Mouse (Mus musculus) forebrain, embryonic 12.5 days (tissue): ENCODE measurements around the gene Actr10. TPM values are rescaled to one million over a fixed set of nuclear protein-coding genes. Genes with fewer than 3 reads are reported as not detected.

Experiments used
- ATAC-seq: fragments of 200-750 bp; cut with Nextera tagmentation; 2 replicates; pipeline ENCODE4 v1.8.0; 2017; ENCODE audit warnings: moderate TSS enrichment; ENCODE audit not compliant: low FRiP score
- H3K27ac ChIP-seq: fragments of 300-500 bp; sonication (generic); 2 replicates; pipeline ENCODE4 v1.5.1; 2016; ENCODE audit warnings: mild to moderate bottlenecking
- H3K27me3 ChIP-seq: fragments of 300-500 bp; sonication (generic); 2 replicates; pipeline ENCODE4 v1.6.1; 2016; ENCODE audit warnings: mild to moderate bottlenecking
- H3K36me3 ChIP-seq: fragments of 300-500 bp; sonication (generic); replicated peaks from 2 replicates; pipeline ENCODE4 v1.6.1; 2016; ENCODE audit warnings: mild to moderate bottlenecking
- H3K4me1 ChIP-seq: fragments of 300-500 bp; sonication (generic); 2 replicates; pipeline ENCODE4 v1.6.1; 2016
- H3K4me2 ChIP-seq: fragments of 300-500 bp; sonication (generic); 2 replicates; pipeline ENCODE4 v1.6.1; 2016; ENCODE audit warnings: mild to moderate bottlenecking, moderate library complexity
- H3K4me3 ChIP-seq: fragments of 300-500 bp; sonication (generic); replicated peaks from 2 replicates; pipeline ENCODE4 v1.5.1; 2016; ENCODE audit warnings: mild to moderate bottlenecking
- H3K9ac ChIP-seq: fragments of 300-500 bp; sonication (generic); 2 replicates; pipeline ENCODE4 v1.6.1; 2016; ENCODE audit warnings: mild to moderate bottlenecking
- H3K9me3 ChIP-seq: fragments of 300-500 bp; sonication (generic); 2 replicates; pipeline ENCODE4 v1.6.1; 2016
- WGBS: fragments of 180-500 bp; shearing (Covaris S2); methylation state at CpG from one replicate; pipeline ENCODE4 v1.1.7; 2016; 5-methylcytosine and 5-hydroxymethylcytosine counted together
- polyA plus RNA-seq: library from polyadenylated mRNA; unstranded; fragments of >200 nt; fragmentation: Nextera tagmentation; extraction: Ambion mirVana; gene quantifications from 2 replicates; pipeline ENCODE4 v1.2.1, GENCODE M21; 2016

Actr10 gene
- polyA plus RNA-seq, 1 experiment from 2014 or later = 252 TPM

DNA sequence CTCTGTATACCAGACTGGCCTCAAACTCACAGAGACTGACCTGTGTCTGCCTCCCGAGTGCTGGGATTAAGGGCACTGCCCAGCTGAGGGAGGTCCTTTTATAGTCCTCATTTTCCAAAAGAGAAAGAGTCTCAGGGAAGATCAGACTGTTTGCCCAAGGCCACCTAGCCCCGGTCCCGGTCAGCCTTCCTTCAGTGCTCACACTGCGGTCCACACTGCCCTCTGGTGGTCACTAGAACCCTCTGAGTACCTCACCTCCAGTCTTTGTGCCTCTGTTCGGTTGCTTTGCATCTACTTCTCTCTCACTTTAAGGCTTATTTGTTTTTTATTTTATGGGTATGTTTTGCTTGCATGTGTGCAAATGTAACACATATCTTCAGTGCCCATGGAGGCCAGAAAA is 26.6 kb upstream of the Actr10 start:
- H3K27me3 ChIP-seq = no peaks in the 10 kb centered on the region
- 10% methylated on average over 5 of the region's 5 CpGs for WGBS
- no peaks in the 10 kb centered on the region for H3K9me3 ChIP-seq
- H3K4me3 ChIP-seq = no peak overlapping the region
- H3K4me2 ChIP-seq = no peak overlapping the region
- ATAC-seq = 0 out of 2 replicates have a peak, but pooled peaks have one; percentile 67
- peaks cover 6% of the 10 kb centered on the region; the same call in 1 of the 2 replicates for H3K4me1 ChIP-seq
- no peak overlapping the region for H3K9ac ChIP-seq
- no peak overlapping the region for H3K27ac ChIP-seq
- no peaks in the 10 kb centered on the region for H3K36me3 ChIP-seq

DNA sequence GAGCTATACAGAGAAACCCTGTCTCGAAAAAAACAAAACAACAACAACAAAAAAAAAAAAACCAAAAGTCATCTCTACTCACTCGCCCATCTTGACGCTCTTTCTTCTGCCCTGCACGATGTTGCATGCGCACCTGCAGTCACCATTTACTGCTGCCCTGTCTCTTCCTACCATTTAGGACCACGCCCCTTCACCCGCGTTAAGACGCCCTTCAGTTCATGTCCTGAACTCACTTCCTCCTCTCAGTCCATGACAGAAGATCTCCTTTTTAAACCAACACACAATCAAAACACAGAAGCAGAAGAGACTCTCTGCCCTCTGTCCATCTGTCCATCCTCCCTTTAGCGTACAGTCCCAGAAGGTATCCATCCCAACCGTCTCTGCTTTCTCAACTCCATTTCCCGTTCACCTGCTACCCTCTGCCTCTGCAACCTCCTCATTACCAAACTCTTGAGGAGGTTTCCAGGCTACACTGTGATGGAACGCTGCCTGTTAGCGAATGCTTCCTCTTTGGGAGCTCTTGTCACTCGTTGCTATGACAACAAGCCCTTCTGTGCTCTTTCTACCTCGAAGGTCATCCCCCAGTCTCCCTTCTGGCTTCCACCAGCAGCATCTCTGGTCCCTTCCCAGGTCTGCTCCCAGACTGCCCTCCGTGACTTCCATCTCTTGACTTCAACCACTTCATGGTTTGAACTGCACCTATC is 25.8 kb upstream of the Actr10 start:
- Histone ChIP-seq H3K27me3 (no peaks in the 10 kb centered on the region), H3K27ac (no peak overlapping the region), H3K4me3 (no peak overlapping the region), H3K36me3 (no peaks in the 10 kb centered on the region), H3K9ac (no peak overlapping the region), H3K4me1 (peaks cover 6% of the 10 kb centered on the region; the same call in 1 of the 2 replicates), H3K9me3 (no peaks in the 10 kb centered on the region), H3K4me2 (no peak overlapping the region)
- no peak for ATAC-seq
- 72% methylated on average over 17 of the region's 17 CpGs for WGBS

DNA sequence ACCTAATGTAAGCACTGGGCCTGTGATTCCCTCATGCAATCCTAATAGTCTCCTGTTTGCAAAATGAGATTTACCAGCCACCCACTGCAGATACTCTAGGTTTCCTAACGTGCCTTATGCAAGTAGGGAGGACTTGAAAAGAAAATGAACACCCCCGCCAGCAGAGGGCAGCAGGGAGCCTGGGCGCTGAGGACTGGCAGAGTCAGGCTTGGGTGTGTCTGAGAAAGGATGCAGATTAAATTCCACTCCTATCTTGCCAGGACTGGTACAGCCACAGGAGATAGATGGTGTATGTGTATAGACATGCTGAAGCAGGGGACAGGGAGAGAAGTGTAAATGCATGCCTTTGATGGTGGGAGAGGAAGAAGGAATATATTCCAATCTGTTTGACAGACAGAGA is 24.2 kb upstream of the Actr10 start:
- H3K9me3 ChIP-seq = no peaks in the 10 kb centered on the region
- no peak for ATAC-seq
- H3K36me3 ChIP-seq = no peaks in the 10 kb centered on the region
- H3K4me1 ChIP-seq = peaks cover 6% of the 10 kb centered on the region; the same call in 1 of the 2 replicates
- WGBS = 50% methylated on average over 3 of the region's 3 CpGs
- no peak overlapping the region for H3K27ac ChIP-seq
- no peak overlapping the region for H3K4me3 ChIP-seq
- no peaks in the 10 kb centered on the region for H3K27me3 ChIP-seq
- H3K4me2 ChIP-seq = no peak overlapping the region
- H3K9ac ChIP-seq = no peak overlapping the region

DNA sequence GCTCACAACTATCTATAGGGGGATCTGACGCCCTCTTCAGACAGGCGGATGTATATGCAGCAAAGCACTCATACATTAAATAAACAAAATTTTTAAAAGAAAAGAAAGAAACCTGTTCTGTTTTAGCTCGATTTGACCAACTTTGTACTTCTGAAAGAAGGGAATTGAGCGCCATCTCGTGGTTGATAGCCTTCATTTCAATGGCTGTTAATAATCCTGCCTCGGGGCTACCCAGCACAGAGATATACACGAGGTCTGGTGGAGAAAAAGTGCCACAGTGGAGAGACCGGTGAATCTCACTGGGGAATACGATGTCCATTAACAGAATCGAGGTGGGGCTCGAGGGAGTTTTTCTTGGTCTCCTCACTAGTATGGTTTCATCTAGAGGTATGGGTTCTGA is 23.3 kb upstream of the Actr10 start:
- Histone ChIP-seq H3K4me1 (peaks cover 6% of the 10 kb centered on the region; the same call in 1 of the 2 replicates), H3K36me3 (no peaks in the 10 kb centered on the region), H3K27me3 (no peaks in the 10 kb centered on the region), H3K4me2 (no peak overlapping the region), H3K27ac (no peak overlapping the region), H3K9me3 (no peaks in the 10 kb centered on the region), H3K4me3 (no peak overlapping the region), H3K9ac (no peak overlapping the region)
- WGBS = 58% methylated on average over 11 of the region's 11 CpGs
- no peak for ATAC-seq

DNA sequence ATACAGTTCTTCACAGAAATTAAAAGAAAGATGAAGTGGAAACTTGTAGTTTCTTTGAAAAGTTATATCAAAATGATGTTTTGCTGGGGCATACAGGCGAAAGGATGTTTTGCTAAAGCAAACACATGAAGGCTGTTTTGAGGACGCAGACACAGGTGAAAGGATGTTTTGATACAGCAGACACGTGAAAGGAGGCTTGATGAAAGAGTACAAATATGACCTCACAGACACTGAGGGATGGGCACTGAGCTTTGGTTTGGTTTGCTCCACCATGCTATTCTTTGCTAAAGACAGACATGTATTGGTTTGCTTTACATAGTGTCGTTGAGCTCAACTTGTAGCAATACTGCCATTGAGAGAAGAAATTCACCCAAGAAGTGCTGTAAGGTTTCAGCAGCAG is 7.9 kb upstream of the Actr10 start:
- H3K4me1 ChIP-seq = no peaks in the 10 kb centered on the region
- H3K4me2 ChIP-seq = no peak overlapping the region
- no peaks in the 10 kb centered on the region for H3K36me3 ChIP-seq
- WGBS = 92% methylated on average over 4 of the region's 4 CpGs
- ATAC-seq = no peak
- H3K27me3 ChIP-seq = no peaks in the 10 kb centered on the region
- H3K27ac ChIP-seq = no peak overlapping the region
- no peak overlapping the region for H3K4me3 ChIP-seq
- H3K9ac ChIP-seq = no peak overlapping the region
- no peaks in the 10 kb centered on the region for H3K9me3 ChIP-seq

DNA sequence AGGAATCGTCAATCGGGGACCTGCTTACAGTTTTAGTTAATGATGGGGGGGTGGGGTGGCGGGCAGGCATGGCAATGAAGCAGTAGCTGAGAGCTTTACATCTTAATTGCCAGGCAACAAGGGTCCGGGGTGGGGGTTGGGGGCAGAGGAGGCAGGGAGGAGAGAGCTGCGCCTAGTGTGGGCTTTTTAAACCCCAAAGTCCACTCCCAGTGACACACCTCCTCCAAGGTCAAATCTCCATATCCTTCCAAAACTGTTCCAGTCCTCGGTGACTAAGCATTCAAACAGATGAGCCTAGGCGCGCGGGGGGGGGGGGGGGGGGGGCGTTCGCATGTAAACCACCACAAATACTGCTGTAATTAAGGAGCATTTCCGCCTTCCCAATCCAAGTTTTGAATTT is 507 bp upstream of the Actr10 start:
- peaks cover 9% of the 10 kb centered on the region for H3K4me1 ChIP-seq
- peaks cover 5% of the 10 kb centered on the region; the same call in 1 of the 2 replicates for H3K36me3 ChIP-seq
- WGBS = 24% methylated on average over 9 of the region's 12 CpGs
- ATAC-seq = peak; percentile 25; the same call in 1 of the 2 replicates
- no peaks in the 10 kb centered on the region for H3K9me3 ChIP-seq
- H3K4me2 ChIP-seq = peak overlapping the region; percentile 56
- H3K4me3 ChIP-seq = peak overlapping the region; percentile 76
- H3K9ac ChIP-seq = peak overlapping the region; percentile 53
- no peaks in the 10 kb centered on the region for H3K27me3 ChIP-seq
- H3K27ac ChIP-seq = peak overlapping the region; percentile 92

DNA sequence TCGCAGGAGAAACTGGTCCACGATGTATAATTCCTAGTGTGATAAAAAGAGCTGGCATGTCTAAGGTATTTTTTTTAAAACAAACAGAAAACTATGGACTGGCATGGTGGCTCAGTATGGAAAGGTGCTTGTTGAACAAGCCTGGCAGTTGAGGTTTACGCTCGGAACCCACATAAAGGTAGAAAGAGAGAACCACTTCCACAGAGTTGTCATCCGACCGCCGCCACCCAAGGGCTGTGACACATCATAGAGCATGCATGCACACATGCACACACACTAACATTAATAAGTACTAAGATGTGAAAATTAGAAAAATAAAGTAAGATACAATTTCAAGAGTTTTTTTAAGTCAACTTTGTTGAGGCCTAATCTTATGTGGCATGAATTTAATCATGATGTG is 3.1 kb downstream of the Actr10 start:
- Histone ChIP-seq H3K9me3 (no peaks in the 10 kb centered on the region), H3K9ac (no peak overlapping the region), H3K4me3 (no peak overlapping the region), H3K27ac (no peak overlapping the region), H3K36me3 (peaks cover 24% of the 10 kb centered on the region), H3K4me1 (peaks cover 9% of the 10 kb centered on the region), H3K27me3 (no peaks in the 10 kb centered on the region), H3K4me2 (no peak overlapping the region)
- WGBS = 95% methylated on average over 7 of the region's 7 CpGs
- ATAC-seq = no peak

DNA sequence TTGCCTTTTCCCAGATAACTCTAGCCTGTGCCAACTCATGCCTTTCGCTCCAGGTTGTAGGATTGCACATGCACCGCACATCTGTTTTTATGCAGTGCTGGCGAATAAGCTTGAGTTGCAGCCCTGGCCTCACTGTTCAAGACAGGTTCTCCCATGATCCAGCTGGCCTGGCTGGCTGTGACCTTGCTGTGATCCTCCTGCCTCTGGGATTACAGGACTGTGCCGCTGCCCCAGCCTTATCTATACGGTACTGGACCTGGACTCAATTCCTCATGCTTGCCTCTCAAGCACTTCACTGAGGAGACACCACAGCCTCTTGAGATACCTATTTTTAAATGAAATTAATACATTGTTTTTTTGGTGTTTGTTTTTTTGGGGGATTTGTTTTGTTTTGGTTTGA is 6.5 kb downstream of the Actr10 start:
- H3K36me3 ChIP-seq = peaks cover 42% of the 10 kb centered on the region
- no peaks in the 10 kb centered on the region for H3K9me3 ChIP-seq
- H3K9ac ChIP-seq = no peak overlapping the region
- H3K4me2 ChIP-seq = no peak overlapping the region
- 92% methylated on average over 5 of the region's 5 CpGs for WGBS
- no peak for ATAC-seq
- H3K4me3 ChIP-seq = no peak overlapping the region
- no peaks in the 10 kb centered on the region for H3K27me3 ChIP-seq
- peaks cover 2% of the 10 kb centered on the region; the same call in 1 of the 2 replicates for H3K4me1 ChIP-seq
- no peak overlapping the region for H3K27ac ChIP-seq

DNA sequence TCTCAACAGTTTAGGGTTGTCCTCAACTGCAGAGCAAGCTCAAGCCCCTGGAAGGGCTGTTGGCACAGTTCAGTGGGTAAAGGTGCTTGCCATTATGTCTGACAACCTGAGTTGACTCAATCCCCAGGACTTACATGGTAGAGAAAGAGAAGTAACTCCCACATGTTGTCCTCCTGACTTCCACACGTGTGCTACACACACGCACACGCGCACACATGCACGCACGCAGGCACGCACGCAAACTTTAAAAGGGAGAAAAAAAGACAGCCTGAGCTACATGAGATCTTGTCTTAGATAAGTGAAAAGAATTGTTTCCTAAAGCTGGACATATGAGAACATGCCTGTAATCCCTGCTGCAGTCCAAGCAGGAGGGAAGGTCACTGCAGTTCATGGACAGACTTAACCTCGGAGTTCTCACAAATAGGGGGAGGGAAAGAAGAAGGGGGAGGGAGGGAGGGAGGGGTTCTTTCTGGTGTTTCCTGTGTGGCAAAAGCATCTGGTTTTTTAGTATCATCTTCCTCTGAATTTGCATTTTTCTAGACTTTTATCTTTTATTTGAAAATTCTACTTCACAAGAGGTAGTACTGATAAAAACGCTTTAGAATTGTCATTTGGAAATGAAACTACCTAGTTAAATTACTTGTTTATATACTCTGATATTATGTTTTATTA is 9.1 kb downstream of the Actr10 start:
- H3K4me1 ChIP-seq = no peaks in the 10 kb centered on the region
- H3K9me3 ChIP-seq = no peaks in the 10 kb centered on the region
- H3K36me3 ChIP-seq = peaks cover 48% of the 10 kb centered on the region
- no peak overlapping the region for H3K27ac ChIP-seq
- H3K9ac ChIP-seq = no peak overlapping the region
- no peaks in the 10 kb centered on the region for H3K27me3 ChIP-seq
- ATAC-seq = no peak
- H3K4me2 ChIP-seq = no peak overlapping the region
- no peak overlapping the region for H3K4me3 ChIP-seq
- 91% methylated on average over 10 of the region's 10 CpGs for WGBS

DNA sequence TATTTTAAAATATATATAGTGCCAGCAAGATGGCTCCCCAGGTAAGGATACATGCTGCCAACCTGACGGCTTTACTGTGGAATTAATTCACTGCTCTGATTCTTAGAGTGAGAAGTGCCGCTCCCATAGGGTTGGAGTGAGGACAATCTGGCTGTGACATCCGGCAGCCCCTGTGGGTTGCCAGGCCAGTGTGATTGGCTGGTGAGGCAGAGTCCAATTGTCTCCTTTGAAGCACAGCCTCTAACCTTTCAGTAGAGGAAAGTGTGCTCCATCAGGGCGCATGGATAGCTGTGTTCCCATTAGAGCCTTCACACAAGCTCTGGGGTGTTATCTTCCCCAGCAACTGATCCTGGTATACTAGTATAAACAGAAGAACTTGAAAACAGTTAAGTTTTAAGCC is 21.0 kb downstream of the Actr10 start:
- Histone ChIP-seq H3K27ac (no peak overlapping the region), H3K36me3 (peaks cover 73% of the 10 kb centered on the region)
- WGBS = 89% methylated on average over 4 of the region's 4 CpGs

DNA sequence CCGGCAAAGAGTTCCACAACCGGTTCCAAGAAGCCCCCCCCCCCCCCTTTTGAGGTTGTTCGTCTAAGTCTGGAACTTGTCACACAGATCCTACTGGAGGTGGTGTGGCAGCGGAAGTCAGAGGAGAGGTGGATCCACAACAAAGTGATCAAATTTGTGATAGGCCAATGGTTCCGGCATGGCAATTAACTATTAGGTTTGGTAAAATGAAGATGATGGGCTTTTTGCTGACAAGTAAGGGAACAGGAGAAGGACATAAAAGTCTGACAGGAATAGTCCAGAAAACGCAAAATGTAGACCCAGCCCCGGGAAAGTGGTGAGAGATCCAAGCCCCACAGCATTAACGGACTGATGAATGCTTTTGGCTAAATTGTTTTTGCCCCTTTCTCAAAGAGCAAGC is 29.9 kb downstream of the Actr10 start:
- H3K27me3 ChIP-seq = no peaks in the 10 kb centered on the region
- peak overlapping the region; percentile 92 for H3K27ac ChIP-seq
- 44% methylated on average over 8 of the region's 8 CpGs for WGBS
- peak overlapping the region; percentile 61 for H3K4me3 ChIP-seq
- H3K4me1 ChIP-seq = peaks cover 7% of the 10 kb centered on the region; the same call in 1 of the 2 replicates
- H3K4me2 ChIP-seq = peak overlapping the region; percentile 59
- peaks cover 10% of the 10 kb centered on the region for H3K36me3 ChIP-seq
- H3K9me3 ChIP-seq = no peaks in the 10 kb centered on the region
- no peak for ATAC-seq
- 0 out of 2 replicates have a peak overlapping the region, but pooled peaks have one; percentile 71 for H3K9ac ChIP-seq

More for the DNA sequence above, 21.0 kb downstream of the Actr10 start:
- Histone ChIP-seq H3K4me2 (no peak overlapping the region), H3K27me3 (no peaks in the 10 kb centered on the region), H3K9ac (no peak overlapping the region), H3K4me1 (no peaks in the 10 kb centered on the region), H3K4me3 (no peak overlapping the region), H3K9me3 (no peaks in the 10 kb centered on the region)
- no peak for ATAC-seq

DNA sequence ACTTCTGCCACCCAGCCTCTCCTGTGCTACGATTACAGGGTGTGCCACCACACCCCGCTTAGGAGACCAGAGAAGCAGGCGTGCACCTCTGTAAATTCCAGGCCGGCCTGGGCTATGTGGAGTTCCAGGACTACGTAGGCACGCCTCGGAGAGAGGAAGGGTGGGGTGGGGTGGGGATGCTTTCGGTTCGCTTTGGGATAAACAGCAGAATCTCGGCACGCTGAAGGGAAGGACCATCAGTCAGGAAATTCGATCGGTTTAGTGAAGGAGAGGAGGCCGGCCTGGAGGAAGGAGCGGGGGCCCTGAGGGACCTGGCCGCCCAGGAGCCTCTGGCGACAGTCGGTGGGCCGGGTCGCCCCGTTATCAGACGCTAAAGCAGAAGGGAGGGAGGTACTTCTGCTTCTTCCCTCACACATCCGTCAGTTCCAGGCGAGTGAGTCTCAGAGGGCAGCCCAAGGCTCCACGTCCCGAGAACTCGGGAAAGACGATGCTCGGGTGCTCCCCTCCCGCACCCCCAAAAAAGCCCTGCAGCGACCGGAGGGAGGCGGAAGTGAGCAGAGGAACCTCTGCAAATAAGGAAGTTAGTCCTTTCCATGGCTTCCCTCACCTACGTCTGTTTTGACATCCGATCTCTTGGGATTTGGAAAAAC is 30.6 kb downstream of the Actr10 start:
- Histone ChIP-seq H3K4me3 (peak overlapping the region; percentile 61), H3K36me3 (peaks cover 7% of the 10 kb centered on the region), H3K27me3 (no peaks in the 10 kb centered on the region), H3K4me2 (peak overlapping the region; percentile 59), H3K27ac (peak overlapping the region; percentile 92), H3K4me1 (peaks cover 7% of the 10 kb centered on the region; the same call in 1 of the 2 replicates), H3K9ac (peak overlapping the region; percentile 71), H3K9me3 (no peaks in the 10 kb centered on the region)
- WGBS = under 1% methylated on average over 35 of the region's 35 CpGs
- peak; percentile 81 for ATAC-seq
